Mouse (Mus musculus) c-Kit-positive CD71-positive TER-119-negative erythroid progenitor cells, embryonic 14.5 days (primary cell): ENCODE data around the gene Asphd1.

ENCODE experiments used
- DNase-seq: peaks from one replicate; pipeline ENCODE4 v3.0.0-alpha.2; 2013; ENCODE audit warnings: low read depth

Gene Asphd1

GRCm38 (mm10) chr7:126896912-126897311, 52.5 kb downstream of the Asphd1 start:
- DNase-seq, result no peak
